Mouse (Mus musculus): ENCODE results near the gene Tmem262.

GRCm38 (mm10) chr19:6085417-6085879 lies 5.6 kb downstream of the Tmem262 start:
- TF ChIP-seq POLR2A (IDR thresholded peaks at IDR 0.05; ENCODE audit: borderline replicate concordance, extremely low read depth, low read depth, low read length) (no peak), CTCF (IDR thresholded peaks at IDR 0.05; ENCODE audit: insufficient read depth, low read length) (no peak)

All from lung, adult 2 months (tissue).